Mouse (Mus musculus) cerebellum, adult 2 months (tissue): ENCODE data around the gene Gm7579. TPM values are rescaled to one million over a fixed set of nuclear protein-coding genes. Genes with fewer than 3 reads are reported as not detected.
"Not testable (repeated sequence)": the region's sequence is repeated elsewhere in the genome, so short reads cannot be mapped to it uniquely, and the experiment has no call there.

Source experiments
- DNase-seq, 2 experiments: peaks; one replicate each; pipeline ENCODE4 v3.0.0; 2021
- H3K27ac ChIP-seq: fragments of 200-500 bp; 2 replicates; pipeline ENCODE4 v1.5.1; 2012; ENCODE audit warnings: low read length, control low read depth, inconsistent platforms; ENCODE audit not compliant: insufficient read depth
- H3K27me3 ChIP-seq: fragments of 200-500 bp; 2 replicates; pipeline ENCODE4 v1.6.1; 2012; ENCODE audit warnings: inconsistent platforms, mild to moderate bottlenecking, low read length, moderate library complexity; ENCODE audit not compliant: control insufficient read depth, insufficient read depth
- H3K4me1 ChIP-seq: fragments of 200-500 bp; 2 replicates; pipeline ENCODE4 v1.6.1; 2011; ENCODE audit warnings: low read length; ENCODE audit not compliant: control insufficient read depth, insufficient read depth
- H3K4me3 ChIP-seq: fragments of 200-500 bp; replicated peaks from 2 replicates; pipeline ENCODE3; 2011; ENCODE audit warnings: mild to moderate bottlenecking, low read depth, low read length, control low read depth; ENCODE audit not compliant: insufficient read depth
- CTCF ChIP-seq: fragments of 200-500 bp; IDR thresholded peaks from 2 replicates; pipeline ENCODE4 v1.5.1; 2011; ENCODE audit warnings: low read depth, mild to moderate bottlenecking, control low read depth, low read length, moderate library complexity, borderline replicate concordance; ENCODE audit not compliant: insufficient read depth
- POLR2A ChIP-seq: fragments of 200-500 bp; IDR thresholded peaks from 2 replicates; pipeline ENCODE4 v1.6.1; 2011; ENCODE audit warnings: low read length, control low read depth, borderline replicate concordance; ENCODE audit not compliant: insufficient read depth
- WGBS: fragments of 180-500 bp; shearing (Covaris S2); methylation state at CpG from one replicate; pipeline ENCODE4 v1.1.7; 2018; 5-methylcytosine and 5-hydroxymethylcytosine counted together
- polyA plus RNA-seq: library from polyadenylated mRNA; depleted of rRNA; stranded (reverse); fragments of >200 nt; gene quantifications from 2 replicates; pipeline ENCODE4 v1.2.3, GENCODE M21; 2012; rRNA removed

The Gm7579 gene
- 0.16 TPM in 1 of 2 replicates, not detected in the other for polyA plus RNA-seq

GRCm38 (mm10) chr7:142211559-142211958 lies at the start of gene Gm7579:
Gene Gm7579, plus strand, starts transcription at chr7:142211859.
- Histone ChIP-seq H3K27ac (no peak within 1 kb of the TSS), H3K4me3 (no peak within 1 kb of the TSS), H3K27me3 (no peaks in the 10 kb centered on the region), H3K4me1 (no peaks in the 10 kb centered on the region)
- TF ChIP-seq CTCF: no peak
- WGBS: 71% methylated on average over 1 of the region's 1 CpGs
- no peak for DNase-seq

- not testable (repeated sequence) for H3K4me1 ChIP-seq, H3K27ac ChIP-seq, H3K27me3 ChIP-seq, DNase-seq, H3K4me3 ChIP-seq
Observed at GRCm38 (mm10) chr7:142165639-142166038, 46.0 kb upstream of the Gm7579 start, which contains the start of gene Gm4553. Gene Gm4553, minus strand, starts transcription at chr7:142165739.

- WGBS: 53% methylated on average over 3 of the region's 3 CpGs
- H3K4me3 ChIP-seq: no peak overlapping the region
- no peaks in the 10 kb centered on the region for H3K4me1 ChIP-seq
- DNase-seq: no peak
- H3K27me3 ChIP-seq: no peaks in the 10 kb centered on the region
- H3K27ac ChIP-seq: no peak overlapping the region
- TF ChIP-seq CTCF (no peak), POLR2A (no peak)
Observed at GRCm38 (mm10) chr7:142169836-142170235, 41.8 kb upstream of the Gm7579 start.

GRCm38 (mm10) chr7:142175905-142176304 lies 35.8 kb upstream of the Gm7579 start, which contains the start of gene Krtap5-2:
Gene Krtap5-2, minus strand, starts transcription at chr7:142176005.
- H3K4me3 ChIP-seq, H3K27ac ChIP-seq, H3K4me1 ChIP-seq, DNase-seq, H3K27me3 ChIP-seq: not testable (repeated sequence)

- H3K4me3 ChIP-seq: no peak overlapping the region
- H3K4me1 ChIP-seq: no peaks in the 10 kb centered on the region
- H3K27me3 ChIP-seq: no peaks in the 10 kb centered on the region
- 93% methylated on average over 1 of the region's 1 CpGs for WGBS
- no peak for TF ChIP-seq POLR2A
- no peak for TF ChIP-seq CTCF
- H3K27ac ChIP-seq: no peak overlapping the region
- no peak for DNase-seq
Observed at GRCm38 (mm10) chr7:142178685-142179084, 33.0 kb upstream of the Gm7579 start.

GRCm38 (mm10) chr7:142181021-142181420 lies 30.6 kb upstream of the Gm7579 start:
- no peak overlapping the region for H3K27ac ChIP-seq
- no peak overlapping the region for H3K4me3 ChIP-seq
- DNase-seq: no peak
- H3K4me1 ChIP-seq: no peaks in the 10 kb centered on the region
- WGBS: 11% methylated on average over 1 of the region's 1 CpGs
- no peaks in the 10 kb centered on the region for H3K27me3 ChIP-seq
- TF ChIP-seq CTCF (no peak), POLR2A (no peak)

GRCm38 (mm10) chr7:142188156-142188555 lies 23.5 kb upstream of the Gm7579 start:
- Histone ChIP-seq H3K27me3 (no peaks in the 10 kb centered on the region), H3K4me1 (no peaks in the 10 kb centered on the region), H3K27ac (no peak overlapping the region), H3K4me3 (no peak overlapping the region)
- WGBS: 6% methylated on average over 2 of the region's 2 CpGs
- no peak for DNase-seq
- TF ChIP-seq CTCF (no peak), POLR2A (no peak)

GRCm38 (mm10) chr7:142190289-142190688 lies 21.4 kb upstream of the Gm7579 start, which contains the start of gene Gm10153:
Gene Gm10153, minus strand, starts transcription at chr7:142190389.
- no peak for DNase-seq
- 46% methylated on average over 2 of the region's 2 CpGs for WGBS
- H3K27me3 ChIP-seq: no peaks in the 10 kb centered on the region
- no peak for TF ChIP-seq POLR2A
- TF ChIP-seq CTCF: no peak
- H3K4me1 ChIP-seq: no peaks in the 10 kb centered on the region
- no peak within 1 kb of the TSS for H3K4me3 ChIP-seq
- H3K27ac ChIP-seq: no peak within 1 kb of the TSS

GRCm38 (mm10) chr7:142198748-142199147 lies 12.9 kb upstream of the Gm7579 start:
- Histone ChIP-seq H3K27me3 (no peaks in the 10 kb centered on the region), H3K27ac (no peak overlapping the region), H3K4me3 (no peak overlapping the region), H3K4me1 (no peaks in the 10 kb centered on the region)
- DNase-seq: no peak
- TF ChIP-seq POLR2A: no peak
- no peak for TF ChIP-seq CTCF
- WGBS: 66% methylated on average over 2 of the region's 2 CpGs
